Mouse (Mus musculus) cerebellum, adult 11-12 months (tissue): ENCODE results near the gene Car11.

ENCODE experiments used
- DNase-seq: peaks from one replicate; pipeline ENCODE4 v3.0.0; 2022

Car11 gene

GRCm38 (mm10) chr7:45725151-45725550 is 25.5 kb downstream of the Car11 start:
- no peak for DNase-seq

GRCm38 (mm10) chr7:45725713-45726112 is 26.1 kb downstream of the Car11 start, which contains the start of gene Spaca4:
Gene Spaca4, minus strand, starts transcription at chr7:45725813.
- no peak for DNase-seq

GRCm38 (mm10) chr7:45726419-45726818 is 26.8 kb downstream of the Car11 start:
- DNase-seq = no peak

DNA sequence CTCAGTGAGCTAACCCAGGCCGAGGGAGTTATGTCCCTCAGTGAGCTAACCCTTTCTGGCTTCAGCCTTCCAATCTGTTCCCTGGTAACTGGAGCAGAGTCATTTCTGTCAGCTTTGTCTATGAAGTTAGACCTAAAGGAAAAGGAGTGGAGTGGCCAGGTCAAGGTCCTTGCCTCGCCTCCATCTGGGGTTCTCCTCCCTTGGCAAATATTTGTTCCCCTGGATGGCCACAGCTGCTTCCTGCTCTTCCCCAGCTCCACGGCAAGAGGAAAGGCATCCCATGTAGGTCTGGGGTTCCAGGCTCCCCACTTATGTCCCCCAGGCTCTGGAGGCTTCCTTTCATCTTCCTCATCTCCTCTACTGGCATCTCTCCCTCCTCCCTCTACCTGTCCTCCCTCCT is 28.0 kb downstream of the Car11 start:
- no peak for DNase-seq

DNA sequence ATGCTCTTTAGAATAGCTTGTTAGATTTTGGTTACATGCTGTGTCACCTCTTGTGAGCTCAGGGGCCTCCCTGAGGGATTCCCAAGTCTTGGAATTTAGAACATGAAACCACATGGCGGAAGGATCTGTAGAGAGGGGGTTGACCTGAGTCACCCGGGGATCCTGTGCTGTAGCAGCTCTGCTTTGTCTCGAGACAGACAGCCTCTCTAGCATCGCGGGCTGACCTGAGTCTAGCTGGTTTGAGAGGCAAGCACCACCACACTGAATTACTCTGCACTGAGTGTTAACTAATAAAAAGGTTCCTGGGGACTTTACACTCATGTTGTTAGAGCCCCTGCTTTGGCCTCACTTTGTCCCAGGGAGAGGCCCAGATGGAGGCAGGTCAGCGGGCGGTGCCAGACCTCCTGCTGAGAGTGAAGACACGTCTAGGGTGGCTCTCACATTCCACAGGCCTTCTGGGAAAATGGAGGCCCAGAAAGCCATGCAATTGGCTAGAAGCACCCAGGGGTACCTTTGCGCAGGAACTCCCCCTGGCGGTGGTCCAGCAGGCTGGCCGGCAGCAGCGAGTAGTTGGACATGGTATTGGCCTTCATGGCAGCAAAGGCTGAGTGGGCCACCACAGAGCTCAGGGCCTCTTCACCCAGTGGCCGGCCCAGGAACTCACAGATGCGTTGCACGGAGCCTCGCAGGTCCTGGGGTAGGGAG is 31.2 kb downstream of the Car11 start:
- DNase-seq = no peak

DNA sequence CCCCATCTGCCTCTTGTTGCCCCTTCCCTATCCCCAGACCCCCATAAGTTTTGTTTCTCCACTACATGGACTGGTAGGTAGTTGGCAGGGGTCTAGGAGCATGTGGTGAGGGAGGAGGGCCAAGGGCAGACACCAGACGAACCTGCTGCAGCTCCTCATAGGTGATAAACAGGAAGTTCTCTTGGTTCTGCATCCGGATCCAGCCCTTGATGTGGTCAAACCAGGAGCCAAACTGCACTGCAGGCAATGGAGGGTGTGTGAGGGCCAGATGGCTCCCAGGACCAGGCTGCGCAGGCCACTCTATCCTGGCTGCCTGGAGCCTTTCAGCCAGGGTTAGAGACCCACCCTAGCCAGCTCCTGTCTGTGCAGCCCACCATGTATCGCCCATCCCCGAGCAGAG is 33.8 kb downstream of the Car11 start:
- DNase-seq = no peak

DNA sequence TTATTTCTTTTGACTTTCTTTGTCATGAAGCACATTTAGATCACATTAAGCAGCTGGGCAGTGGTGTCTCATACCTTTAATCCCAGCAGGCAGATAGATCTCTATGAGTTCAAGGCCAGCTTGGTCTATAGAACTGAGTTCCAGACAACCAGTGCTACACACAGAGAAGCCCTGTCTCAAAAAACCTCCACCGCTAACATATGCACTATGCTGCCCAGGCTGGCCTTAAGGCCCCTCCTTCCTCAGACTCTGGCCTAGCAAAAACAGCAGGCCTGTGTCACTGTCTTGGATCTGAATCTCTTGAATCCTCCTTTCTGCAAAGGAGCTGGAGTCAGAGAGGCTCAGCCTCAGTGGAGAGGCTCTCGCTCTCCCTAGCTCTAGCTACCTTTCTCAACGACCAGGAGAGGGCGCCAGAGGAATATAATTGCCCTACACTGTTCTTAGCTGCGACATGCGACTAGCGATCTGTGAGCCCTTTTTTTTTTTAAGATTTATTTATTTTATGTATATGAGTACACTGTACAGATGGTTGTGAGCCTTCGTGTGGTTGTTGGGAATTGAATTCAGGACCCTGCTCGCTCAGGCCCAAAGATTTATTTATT is 39.6 kb downstream of the Car11 start:
- DNase-seq = peak; percentile 75

DNA sequence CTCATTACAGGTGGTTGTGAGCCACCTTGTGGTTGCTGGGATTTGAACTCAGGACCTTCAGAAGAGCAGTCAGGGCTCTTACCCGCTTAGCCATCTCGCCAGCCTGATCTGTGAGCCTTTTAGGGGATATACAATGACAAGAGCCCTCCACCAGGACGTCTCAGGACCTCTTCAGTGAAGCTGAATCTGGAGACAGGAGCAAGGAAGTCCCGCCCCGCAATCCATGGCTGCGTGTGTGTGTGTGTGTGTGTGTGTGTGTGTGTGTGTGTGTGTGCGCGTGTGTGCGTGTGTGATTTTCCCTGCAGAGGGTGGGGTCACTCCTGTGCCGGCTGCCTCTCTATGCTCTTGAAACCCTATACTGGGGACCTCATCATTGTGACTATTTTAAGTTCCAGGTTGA is 40.2 kb downstream of the Car11 start:
- DNase-seq = no peak

DNA sequence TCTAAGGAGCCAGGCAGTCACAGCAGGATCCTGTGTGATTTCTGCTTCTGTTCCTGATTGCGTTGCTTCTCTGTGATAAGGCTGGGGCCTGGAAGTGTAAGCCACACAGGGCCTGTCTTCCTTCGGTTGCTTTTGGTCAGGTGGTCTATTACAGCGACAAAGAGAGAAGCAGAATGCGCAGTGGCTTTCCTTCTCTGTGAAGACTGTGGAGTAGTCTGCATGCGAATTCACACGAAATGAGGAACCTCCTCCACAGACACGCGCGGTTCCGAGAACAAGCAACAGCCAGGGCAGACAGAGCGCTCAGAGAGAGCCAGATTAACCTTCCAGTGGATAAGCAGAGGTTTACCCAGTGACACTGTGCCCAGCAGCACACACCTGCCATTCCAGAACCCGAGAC is 41.7 kb downstream of the Car11 start:
- DNase-seq = no peak

- no peak for DNase-seq
Measured at GRCm38 (mm10) chr7:45741777-45742176, 42.1 kb downstream of the Car11 start.

DNA sequence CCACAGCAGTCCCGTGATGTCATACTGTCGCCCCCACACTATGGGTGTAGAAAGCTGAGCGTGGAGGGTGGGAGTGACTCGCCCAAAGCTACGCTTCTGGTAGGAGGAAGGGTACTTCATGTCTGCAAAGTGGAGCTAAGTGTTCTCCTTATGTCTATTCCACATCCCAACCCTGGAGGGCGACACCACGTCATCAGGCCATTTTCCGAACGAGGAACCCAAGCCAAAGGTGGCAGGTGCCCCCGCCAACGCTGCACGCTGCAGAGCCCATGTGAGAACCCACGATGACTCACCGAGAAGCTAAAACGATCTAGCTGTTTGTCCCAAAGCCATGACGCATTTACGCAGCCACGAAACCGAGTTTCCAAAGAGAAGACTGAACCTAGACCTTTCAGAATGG is 42.7 kb downstream of the Car11 start:
- no peak for DNase-seq

DNA sequence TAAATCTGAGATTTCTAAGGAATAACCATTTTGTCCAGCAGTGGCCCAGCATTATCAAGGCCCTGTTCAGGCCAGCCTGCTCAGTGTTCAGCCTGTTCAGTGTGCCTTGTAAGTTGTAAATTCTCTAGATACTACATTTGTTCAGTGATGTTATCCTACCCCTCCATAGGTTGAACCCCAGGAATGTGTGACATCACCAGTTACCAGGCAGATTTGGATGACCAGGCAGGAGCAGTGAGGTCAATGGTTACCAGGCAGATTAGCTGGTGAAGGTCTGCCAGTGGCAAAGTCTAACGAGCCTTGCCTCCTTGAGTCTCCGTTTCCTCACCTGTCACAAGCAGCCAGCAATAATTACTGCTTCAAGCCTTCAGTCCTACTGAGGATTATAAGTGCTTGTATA is 44.7 kb downstream of the Car11 start:
- DNase-seq = peak; percentile 73

DNA sequence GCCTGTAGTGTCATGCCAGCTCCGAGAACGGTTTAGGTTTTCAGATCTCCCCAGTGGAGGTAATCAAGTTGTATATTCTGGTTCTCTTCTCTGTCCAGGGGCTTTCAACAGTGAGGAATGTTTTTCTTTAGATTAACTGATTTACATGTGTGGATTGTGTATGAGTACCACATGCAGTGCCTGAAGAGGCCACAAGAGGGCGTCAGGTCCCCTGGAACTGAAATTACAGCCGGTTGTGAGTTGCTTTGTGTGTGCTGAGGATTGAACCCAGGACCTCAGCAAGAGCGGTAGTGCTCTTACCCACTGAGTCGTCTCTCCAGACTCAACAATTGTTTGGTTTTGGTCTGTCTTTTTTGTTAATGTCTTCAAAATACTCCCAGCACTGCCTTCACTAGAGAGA is 46.9 kb downstream of the Car11 start:
- DNase-seq = no peak

- no peak for DNase-seq
Measured at GRCm38 (mm10) chr7:45747450-45747849, 47.8 kb downstream of the Car11 start.

- DNase-seq = no peak
Measured at GRCm38 (mm10) chr7:45748110-45748509, 48.5 kb downstream of the Car11 start.

DNA sequence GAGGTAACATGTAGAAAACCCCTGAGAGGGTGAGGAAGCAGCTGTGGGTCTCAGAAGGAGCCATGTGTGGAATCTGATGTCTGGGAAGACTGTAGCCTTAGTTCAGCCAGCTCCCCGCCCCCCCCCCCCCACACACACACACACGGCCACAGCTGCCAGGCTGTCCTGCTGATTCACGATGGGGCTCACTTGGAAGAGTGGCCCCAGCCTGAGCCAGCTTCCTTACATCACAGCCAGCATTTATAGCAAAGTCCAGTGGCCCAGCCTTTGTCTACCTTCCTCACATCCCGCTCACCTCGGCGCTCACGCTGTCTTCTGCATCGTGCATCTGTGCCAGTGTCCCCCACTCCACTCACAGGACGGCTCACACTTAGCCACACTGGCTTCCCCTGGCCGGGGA is 49.8 kb downstream of the Car11 start:
- no peak for DNase-seq

- no peak for DNase-seq
Measured at GRCm38 (mm10) chr7:45750162-45750561, 50.5 kb downstream of the Car11 start.
